Mouse (Mus musculus) erythroblast, embryonic 14.5 days (primary cell): ENCODE data around the gene Rhoh.

Source experiments
- GATA1 ChIP-seq: IDR thresholded peaks from 2 replicates; pipeline ENCODE4 v1.6.1; 2012; ENCODE audit warnings: low read length, inconsistent platforms, mixed read lengths
- TAL1 ChIP-seq: IDR thresholded peaks from 3 replicates; pipeline ENCODE4 v1.6.1; 2012; ENCODE audit warnings: low read length, inconsistent platforms, mixed read lengths

DNA sequence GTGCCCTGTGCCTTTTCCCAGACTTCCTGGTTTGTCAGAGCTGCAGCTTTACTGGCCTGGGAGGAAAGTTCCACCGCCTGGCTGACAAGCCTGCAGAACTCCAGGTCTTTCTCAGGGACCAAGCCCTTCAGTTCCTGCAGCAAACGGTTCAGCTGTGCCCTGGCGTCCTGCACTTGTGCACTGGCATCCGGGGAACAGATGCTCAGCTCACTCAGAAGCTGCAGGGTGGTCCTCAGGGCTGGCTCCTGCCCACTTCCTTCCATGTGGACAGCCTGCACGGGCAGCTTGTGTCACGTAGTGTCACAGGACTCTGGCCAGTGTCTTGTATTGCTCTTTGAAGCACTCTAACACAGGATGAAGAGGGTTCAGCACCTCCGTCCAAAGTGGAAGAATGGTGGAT is 50.7 kb downstream of the Rhoh start:
- no peak for TF ChIP-seq TAL1
- no peak for TF ChIP-seq GATA1
